Mouse (Mus musculus): ENCODE results near the gene Khk.

Gene Khk

DNA sequence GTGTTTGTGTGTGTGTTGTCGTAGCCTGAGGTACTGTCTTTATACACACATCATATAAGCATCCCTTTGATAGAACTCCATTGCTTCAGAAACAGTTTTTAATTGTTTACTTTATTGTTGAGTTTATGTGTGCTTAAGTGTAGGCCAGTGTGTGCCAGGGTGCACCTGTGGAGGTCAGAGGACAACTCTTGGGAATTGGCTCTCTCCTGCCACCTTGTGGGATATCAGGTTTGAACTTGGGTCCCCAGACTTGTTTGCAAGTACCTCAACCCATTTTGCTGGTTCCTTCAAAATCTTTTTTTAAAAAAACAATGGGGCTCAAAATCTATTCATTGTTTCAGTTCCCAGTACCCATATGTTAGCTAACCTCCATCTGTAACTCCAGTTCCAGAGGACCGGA lies 21.8 kb downstream of the Khk start:
- DNase-seq, result no peak

DNA sequence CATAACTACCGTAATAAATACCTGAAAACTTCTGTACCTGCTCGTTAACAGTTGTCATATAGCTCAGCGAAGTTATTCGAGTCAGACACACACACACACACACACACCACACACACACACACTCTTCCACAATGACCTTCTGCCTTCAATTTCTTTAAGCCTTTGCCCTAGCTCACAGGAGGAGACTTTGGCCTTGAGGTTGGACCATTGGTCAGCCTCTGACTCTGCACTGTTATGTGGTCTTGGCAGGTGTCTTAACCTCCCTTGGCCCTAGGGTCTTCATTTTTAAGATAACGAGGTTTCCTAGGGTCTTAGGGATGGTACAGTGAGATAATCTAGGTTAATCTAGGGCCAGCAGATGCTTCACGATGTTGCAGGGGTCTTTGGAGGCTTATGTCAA lies 23.1 kb downstream of the Khk start:
- DNase-seq, result no peak

- peak; percentile 24 to 36 for DNase-seq
Measured at GRCm38 (mm10) chr5:30944956-30945781, 23.9 kb downstream of the Khk start, which contains the start of gene Cgref1. Gene Cgref1 (minus strand): TSS chr5:30945591.

DNA sequence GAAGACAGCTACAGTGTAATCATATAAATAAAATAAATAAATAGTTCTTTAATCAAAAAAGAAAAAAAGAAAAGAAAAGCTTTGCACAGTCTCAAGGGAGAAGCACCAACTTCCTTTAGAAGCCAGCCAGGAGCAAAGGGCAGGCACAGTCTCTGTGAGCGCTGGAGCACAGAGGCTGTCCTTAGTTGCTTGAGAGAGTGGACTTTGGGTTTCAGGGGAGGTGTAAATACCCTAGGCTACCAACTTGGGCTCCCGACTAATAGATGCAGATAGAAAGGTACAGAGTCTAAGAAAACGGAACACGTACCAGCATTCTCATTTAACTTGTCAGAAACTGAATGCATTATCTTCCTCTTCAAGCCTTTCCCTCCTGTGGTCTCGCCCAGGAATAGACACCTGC lies 27.4 kb downstream of the Khk start:
- DNase-seq, result no peak

- DNase-seq, result peak; percentile 94 to 97
Measured at GRCm38 (mm10) chr5:30949654-30950326, 28.6 kb downstream of the Khk start.

- DNase-seq, result no peak
Measured at GRCm38 (mm10) chr5:30950451-30950850, 29.2 kb downstream of the Khk start.

DNA sequence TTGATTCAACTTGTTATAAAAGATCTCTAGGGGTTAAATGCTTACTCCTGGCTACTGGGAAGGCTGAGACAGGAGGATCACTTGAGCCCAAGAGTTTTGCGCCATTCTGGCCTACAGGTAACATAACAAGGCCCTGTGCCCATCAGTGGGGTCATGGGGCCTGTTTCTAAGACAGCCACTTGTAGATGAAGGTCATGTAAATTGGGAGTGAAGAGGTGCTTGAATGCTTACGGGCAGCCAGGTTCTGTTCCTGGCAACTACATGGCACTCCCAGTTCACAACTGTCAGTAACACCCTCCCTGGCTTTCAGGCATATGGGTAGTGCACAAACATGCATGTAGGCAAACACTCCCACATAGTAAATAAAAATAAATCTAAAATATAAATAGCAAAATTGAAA lies 29.7 kb downstream of the Khk start:
- DNase-seq, result no peak

GRCm38 (mm10) chr5:30951706-30952105 lies 30.5 kb downstream of the Khk start:
- no peak for DNase-seq

- no peak for DNase-seq
Measured at GRCm38 (mm10) chr5:30952551-30952950, 31.3 kb downstream of the Khk start.

GRCm38 (mm10) chr5:30954065-30954464 lies 32.8 kb downstream of the Khk start:
- DNase-seq, result no peak

DNA sequence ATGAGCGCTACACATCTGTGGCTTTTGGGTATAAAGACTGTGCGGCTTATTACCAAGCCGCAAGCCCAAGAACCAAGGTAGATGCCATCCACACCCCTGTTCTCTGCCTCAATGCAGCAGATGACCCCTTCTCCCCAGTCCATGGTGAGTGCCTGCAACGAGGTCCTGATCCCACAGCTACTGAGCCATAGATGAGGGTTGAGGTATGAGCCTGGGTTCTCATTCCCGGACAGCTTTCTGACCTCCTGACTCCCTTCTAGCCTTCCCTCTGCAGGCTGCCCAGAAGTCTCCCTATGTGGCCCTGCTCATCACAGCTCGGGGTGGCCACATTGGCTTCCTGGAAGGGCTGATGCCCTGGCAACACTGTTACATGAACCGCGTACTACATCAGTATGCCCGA lies 33.3 kb downstream of the Khk start:
- no peak for DNase-seq

GRCm38 (mm10) chr5:30955751-30956150 lies 34.5 kb downstream of the Khk start:
- DNase-seq, result no peak

- DNase-seq, result no peak
Measured at GRCm38 (mm10) chr5:30957891-30958290, 36.7 kb downstream of the Khk start.

- DNase-seq, result no peak
Measured at GRCm38 (mm10) chr5:30959198-30959854, 38.1 kb downstream of the Khk start.

- peak; percentile 98 for DNase-seq
Measured at GRCm38 (mm10) chr5:30959966-30960501, 38.8 kb downstream of the Khk start, which contains the start of gene Preb. Gene Preb (minus strand): TSS chr5:30960361.

GRCm38 (mm10) chr5:30960814-30961213 lies 39.6 kb downstream of the Khk start:
- DNase-seq, result no peak

GRCm38 (mm10) chr5:30961545-30962505 lies 40.6 kb downstream of the Khk start:
- DNase-seq, result no peak

GRCm38 (mm10) chr5:30963916-30964315 lies 42.7 kb downstream of the Khk start:
- DNase-seq, result no peak

DNA sequence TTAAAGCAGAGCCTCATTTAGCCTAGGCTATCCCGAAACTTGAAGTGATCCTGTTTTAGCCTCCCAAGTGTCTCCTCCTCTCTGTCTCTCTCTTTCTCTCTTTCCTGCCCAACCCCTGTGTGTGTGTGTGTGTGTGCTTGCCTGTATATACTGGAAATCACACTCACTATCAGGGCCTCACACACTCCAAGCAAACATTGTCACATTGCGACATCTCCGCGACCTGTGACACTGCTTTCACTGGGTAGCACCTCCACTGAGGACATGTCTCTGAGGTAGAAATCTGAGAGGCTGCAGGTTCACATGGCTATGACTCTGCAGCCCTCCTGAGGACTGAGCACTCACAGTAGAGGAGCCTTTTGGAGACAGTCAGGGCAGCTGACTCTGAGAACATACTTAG lies 45.0 kb downstream of the Khk start:
- DNase-seq, result no peak

DNA sequence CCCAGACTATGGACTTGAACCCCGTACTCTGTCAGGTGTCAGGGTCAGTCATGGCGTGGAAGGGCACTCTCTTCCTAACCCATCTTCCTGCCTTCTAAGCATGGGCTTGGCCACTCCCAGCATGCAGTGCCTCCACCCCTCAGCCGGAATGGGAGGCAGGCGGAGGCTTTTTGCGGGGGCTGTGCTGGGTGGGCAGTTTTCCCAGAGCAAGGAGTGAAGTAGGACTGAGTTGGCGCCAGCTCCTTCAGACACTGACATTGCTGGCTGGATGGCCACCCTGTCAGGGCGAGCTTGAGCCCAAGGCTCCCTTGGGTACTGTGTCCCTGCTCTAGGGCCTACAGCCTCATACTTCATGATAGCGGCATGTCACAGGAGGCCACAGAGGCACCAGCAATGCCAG lies 47.2 kb downstream of the Khk start, which contains the start of gene Tcf23:
TSS of gene Tcf23 (plus strand) at position 247 of the 400 bp plus-strand sequence.
- no peak for DNase-seq

DNA sequence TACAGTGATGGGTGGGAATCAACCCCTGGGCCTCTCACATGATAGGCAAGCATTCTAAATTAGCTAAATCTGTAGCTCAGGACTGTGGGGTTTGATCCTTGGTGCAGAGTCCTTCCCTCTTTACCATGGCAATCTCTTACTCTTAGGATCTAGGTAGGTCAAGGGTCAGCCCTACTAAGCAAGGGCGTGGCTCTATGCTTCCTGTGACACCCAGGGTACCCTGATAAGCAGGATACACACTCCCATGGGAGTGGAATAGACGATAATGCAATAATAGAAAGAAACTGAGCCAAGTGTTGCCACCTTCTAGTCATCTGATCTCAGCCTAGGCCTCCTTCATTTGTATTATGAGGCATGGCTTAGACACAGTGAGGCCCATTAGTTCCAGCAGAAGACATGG lies 48.2 kb downstream of the Khk start:
- DNase-seq, result no peak

Data from thymus, postnatal 36 days (tissue).